Mouse (Mus musculus) limb, embryonic 10.5 days (tissue): ENCODE data around the gene Plxna2. TPM values are rescaled to one million over a fixed set of nuclear protein-coding genes. Genes with fewer than 3 reads are reported as not detected.

Experiments used
- DNase-seq: peaks from one replicate; pipeline ENCODE4 v3.0.0-alpha.2; 2017; ENCODE audit warnings: low spot score
- H3K27ac ChIP-seq: fragments of 300-500 bp; sonication (generic); 2 replicates; pipeline ENCODE4 v1.5.1; 2016; ENCODE audit warnings: mild to moderate bottlenecking
- H3K27me3 ChIP-seq: fragments of 300-500 bp; sonication (generic); 2 replicates; pipeline ENCODE4 v1.6.1; 2016; ENCODE audit warnings: low read depth, mild to moderate bottlenecking; ENCODE audit not compliant: poor library complexity, severe bottlenecking
- H3K36me3 ChIP-seq: fragments of 300-500 bp; sonication (generic); 2 replicates; pipeline ENCODE4 v1.6.1; 2016; ENCODE audit warnings: mild to moderate bottlenecking, moderate library complexity
- H3K4me1 ChIP-seq: fragments of 300-500 bp; sonication (generic); 2 replicates; pipeline ENCODE4 v1.6.1; 2016
- H3K4me3 ChIP-seq: fragments of 300-500 bp; sonication (generic); 2 replicates; pipeline ENCODE4 v1.5.1; 2016; ENCODE audit warnings: mild to moderate bottlenecking, moderate library complexity
- H3K9me3 ChIP-seq: fragments of 300-500 bp; sonication (generic); replicated peaks from 2 replicates; pipeline ENCODE4 v1.6.1; 2016; ENCODE audit warnings: mild to moderate bottlenecking
- WGBS: fragments of 180-500 bp; shearing (Covaris S2); methylation state at CpG from one replicate; pipeline ENCODE4 v1.1.7; 2016; 5-methylcytosine and 5-hydroxymethylcytosine counted together
- polyA plus RNA-seq: library from polyadenylated mRNA; unstranded; fragments of >200 nt; fragmentation: Nextera tagmentation; extraction: Ambion mirVana; gene quantifications from 2 replicates; pipeline ENCODE4 v1.2.1, GENCODE M21; 2016

Plxna2 gene
- polyA plus RNA-seq, 1 experiment from 2014 or later = 6.4 TPM

GRCm38 (mm10) chr1:194774754-194775153 lies 156.7 kb downstream of the Plxna2 start:
- Histone ChIP-seq H3K27me3 (no peaks in the 10 kb centered on the region), H3K9me3 (no peaks in the 10 kb centered on the region), H3K27ac (no peak overlapping the region), H3K36me3 (no peaks in the 10 kb centered on the region), H3K4me3 (no peak overlapping the region), H3K4me1 (peaks cover 8% of the 10 kb centered on the region)
- DNase-seq = no peak
- 78% methylated on average over 1 of the region's 1 CpGs for WGBS

- H3K9me3 ChIP-seq = no peaks in the 10 kb centered on the region
- no peaks in the 10 kb centered on the region for H3K27me3 ChIP-seq
- H3K36me3 ChIP-seq = no peaks in the 10 kb centered on the region
- H3K4me3 ChIP-seq = no peak overlapping the region
- DNase-seq = no peak
- no peak overlapping the region for H3K27ac ChIP-seq
- H3K4me1 ChIP-seq = peaks cover 8% of the 10 kb centered on the region
Measured at GRCm38 (mm10) chr1:194775656-194776374, 157.8 kb downstream of the Plxna2 start.

DNA sequence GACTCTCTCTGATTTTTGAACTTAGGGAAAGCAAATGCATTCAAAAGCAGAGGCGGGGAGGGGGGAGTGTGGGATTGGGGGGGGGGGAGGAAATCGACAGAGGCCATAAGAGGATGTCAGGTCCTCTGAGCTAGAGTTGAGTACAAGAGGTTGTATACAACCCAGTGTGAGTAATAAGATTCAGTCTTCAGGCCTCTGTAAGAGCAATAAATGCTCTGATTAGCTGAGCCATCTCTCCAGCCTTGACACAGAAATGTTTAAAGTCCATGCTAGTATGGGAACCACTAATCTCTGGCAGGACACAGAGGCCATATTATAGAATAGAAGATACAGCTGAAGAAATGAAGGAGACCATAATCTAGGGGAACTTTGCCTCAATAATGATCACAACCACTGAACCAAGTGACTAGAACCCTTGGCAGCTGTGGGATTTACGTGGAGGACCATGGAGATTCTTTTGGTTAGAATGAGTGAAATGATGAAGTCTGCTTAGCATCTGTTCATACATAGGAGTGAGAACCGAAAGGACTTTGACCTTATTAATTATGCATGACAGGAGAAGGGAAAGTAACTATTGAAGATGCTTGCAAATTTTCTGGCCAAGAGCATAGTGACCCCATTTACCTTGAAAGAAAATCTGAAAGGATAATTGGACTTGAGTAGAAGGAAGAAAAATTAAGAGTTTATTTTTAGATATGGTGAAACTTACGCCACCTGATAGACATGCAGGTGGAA lies 158.7 kb downstream of the Plxna2 start:
- H3K36me3 ChIP-seq = no peaks in the 10 kb centered on the region
- H3K27me3 ChIP-seq = no peaks in the 10 kb centered on the region
- WGBS = 88% methylated on average over 5 of the region's 5 CpGs
- H3K27ac ChIP-seq = no peak overlapping the region
- peaks cover 8% of the 10 kb centered on the region for H3K4me1 ChIP-seq
- H3K4me3 ChIP-seq = no peak overlapping the region
- H3K9me3 ChIP-seq = no peaks in the 10 kb centered on the region
- no peak for DNase-seq

DNA sequence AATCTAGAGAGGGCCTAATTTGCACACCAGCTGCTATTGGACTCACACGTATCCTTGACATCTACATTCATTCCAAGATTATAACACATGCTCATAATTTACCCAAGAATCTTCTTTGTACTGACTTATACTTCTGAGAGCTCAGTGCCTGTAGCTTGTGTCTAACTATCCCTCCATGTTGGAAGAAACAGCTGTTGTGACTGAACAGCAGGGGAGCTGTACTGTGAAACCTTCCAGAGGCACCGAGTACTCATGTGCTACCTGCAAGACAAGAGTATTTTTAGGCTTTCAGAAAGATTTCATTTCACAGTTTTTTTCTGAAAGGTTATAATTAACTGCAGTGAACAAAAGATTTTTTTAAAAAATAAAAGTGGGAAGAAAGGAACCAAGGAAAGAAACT lies 159.6 kb downstream of the Plxna2 start:
- 93% methylated on average over 2 of the region's 2 CpGs for WGBS
- Histone ChIP-seq H3K27ac (no peak overlapping the region), H3K4me3 (no peak overlapping the region), H3K36me3 (no peaks in the 10 kb centered on the region), H3K27me3 (no peaks in the 10 kb centered on the region), H3K9me3 (no peaks in the 10 kb centered on the region), H3K4me1 (peaks cover 8% of the 10 kb centered on the region)
- DNase-seq = no peak

DNA sequence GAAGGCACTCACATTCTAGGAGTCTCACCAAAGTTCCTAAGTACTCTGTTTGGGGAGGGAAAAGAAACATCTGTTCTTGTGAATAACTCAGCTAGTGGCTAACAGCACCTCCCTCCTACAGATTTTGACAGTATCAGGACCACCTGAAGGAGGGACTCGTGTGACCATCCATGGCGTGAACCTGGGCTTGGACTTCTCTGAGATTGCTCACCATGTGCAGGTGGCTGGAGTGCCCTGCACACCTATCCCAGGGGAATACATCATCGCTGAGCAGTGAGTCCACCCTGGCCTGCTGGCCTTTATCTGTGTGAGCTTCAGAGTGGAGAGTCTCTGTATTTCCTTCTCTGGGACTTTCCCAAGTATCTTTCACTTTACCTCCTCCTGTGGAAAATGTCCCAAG lies 162.4 kb downstream of the Plxna2 start:
- WGBS = 94% methylated on average over 3 of the region's 3 CpGs
- no peak for DNase-seq
- Histone ChIP-seq H3K36me3 (no peaks in the 10 kb centered on the region), H3K9me3 (no peaks in the 10 kb centered on the region), H3K4me3 (no peak overlapping the region), H3K27me3 (no peaks in the 10 kb centered on the region), H3K27ac (no peak overlapping the region), H3K4me1 (no peaks in the 10 kb centered on the region)

DNA sequence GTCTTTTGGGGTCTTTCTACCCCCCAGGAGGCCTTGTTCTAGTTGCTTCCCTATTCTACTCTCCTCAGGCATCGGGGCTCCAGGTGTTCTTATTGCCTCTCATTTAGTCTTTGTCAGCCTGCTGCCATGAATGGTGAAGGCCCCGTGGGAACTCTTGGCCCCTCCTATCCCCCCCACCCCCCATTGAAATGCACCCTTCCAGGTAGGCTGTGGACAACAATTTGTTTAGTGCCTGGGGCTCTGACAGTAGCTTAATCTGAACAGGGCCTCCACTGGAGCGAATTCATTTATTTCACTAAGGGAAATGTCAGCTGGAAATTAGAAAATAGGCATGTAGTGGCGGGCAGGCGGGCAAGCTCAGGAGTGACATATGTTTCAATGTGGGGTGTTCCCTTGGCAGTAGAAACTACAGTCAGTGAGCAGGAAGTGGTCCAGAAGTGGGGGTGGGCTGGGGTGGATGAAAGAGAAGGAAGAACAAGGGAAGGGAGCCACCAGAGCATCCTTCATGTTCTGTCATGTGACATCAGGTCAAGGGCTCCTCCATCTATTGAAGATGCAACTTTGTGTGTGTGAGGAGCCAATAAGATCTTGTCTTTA lies 162.9 kb downstream of the Plxna2 start:
- Histone ChIP-seq H3K27me3 (no peaks in the 10 kb centered on the region), H3K4me3 (no peak overlapping the region), H3K27ac (no peak overlapping the region), H3K4me1 (no peaks in the 10 kb centered on the region), H3K9me3 (no peaks in the 10 kb centered on the region), H3K36me3 (no peaks in the 10 kb centered on the region)
- WGBS = 83% methylated on average over 5 of the region's 5 CpGs
- no peak for DNase-seq

DNA sequence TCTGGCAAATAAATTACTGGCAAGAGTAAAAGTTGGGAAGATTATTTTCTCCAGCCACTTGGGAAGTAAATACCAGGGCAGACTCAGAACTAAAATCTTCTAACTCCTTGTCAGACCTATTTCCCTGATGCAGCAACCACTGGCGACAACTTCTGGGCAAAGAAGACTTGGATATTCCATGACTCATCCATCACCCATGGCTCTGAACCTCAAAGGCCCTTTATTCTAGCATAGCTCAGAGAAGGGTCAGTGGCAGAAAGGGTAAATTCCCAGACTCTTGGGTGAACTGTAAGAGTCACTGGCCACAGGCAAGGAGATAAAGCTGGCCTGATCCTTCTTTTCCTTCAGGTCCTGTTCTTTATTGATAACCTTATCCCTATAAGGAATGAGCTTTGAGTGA lies 163.5 kb downstream of the Plxna2 start:
- no peak overlapping the region for H3K27ac ChIP-seq
- H3K27me3 ChIP-seq = no peaks in the 10 kb centered on the region
- WGBS = 88% methylated on average over 1 of the region's 1 CpGs
- no peaks in the 10 kb centered on the region for H3K36me3 ChIP-seq
- H3K9me3 ChIP-seq = no peaks in the 10 kb centered on the region
- DNase-seq = no peak
- H3K4me3 ChIP-seq = no peak overlapping the region
- H3K4me1 ChIP-seq = no peaks in the 10 kb centered on the region

GRCm38 (mm10) chr1:194782325-194782724 lies 164.3 kb downstream of the Plxna2 start:
- Histone ChIP-seq H3K9me3 (no peaks in the 10 kb centered on the region), H3K4me3 (no peak overlapping the region), H3K4me1 (no peaks in the 10 kb centered on the region), H3K36me3 (no peaks in the 10 kb centered on the region), H3K27ac (no peak overlapping the region), H3K27me3 (no peaks in the 10 kb centered on the region)
- DNase-seq = no peak
- 53% methylated on average over 3 of the region's 3 CpGs for WGBS

GRCm38 (mm10) chr1:194787626-194788025 lies 169.6 kb downstream of the Plxna2 start:
- Histone ChIP-seq H3K4me1 (no peaks in the 10 kb centered on the region), H3K27ac (no peak overlapping the region), H3K9me3 (no peaks in the 10 kb centered on the region), H3K36me3 (no peaks in the 10 kb centered on the region), H3K4me3 (no peak overlapping the region), H3K27me3 (no peaks in the 10 kb centered on the region)
- 85% methylated on average over 2 of the region's 2 CpGs for WGBS
- no peak for DNase-seq

- Histone ChIP-seq H3K36me3 (peaks cover 7% of the 10 kb centered on the region; the same call in 1 of the 2 replicates), H3K27ac (no peak overlapping the region), H3K27me3 (no peaks in the 10 kb centered on the region), H3K4me3 (no peak overlapping the region), H3K4me1 (no peaks in the 10 kb centered on the region), H3K9me3 (no peaks in the 10 kb centered on the region)
- DNase-seq = no peak
- 90% methylated on average over 8 of the region's 8 CpGs for WGBS
Measured at GRCm38 (mm10) chr1:194793226-194793924, 175.4 kb downstream of the Plxna2 start.

DNA sequence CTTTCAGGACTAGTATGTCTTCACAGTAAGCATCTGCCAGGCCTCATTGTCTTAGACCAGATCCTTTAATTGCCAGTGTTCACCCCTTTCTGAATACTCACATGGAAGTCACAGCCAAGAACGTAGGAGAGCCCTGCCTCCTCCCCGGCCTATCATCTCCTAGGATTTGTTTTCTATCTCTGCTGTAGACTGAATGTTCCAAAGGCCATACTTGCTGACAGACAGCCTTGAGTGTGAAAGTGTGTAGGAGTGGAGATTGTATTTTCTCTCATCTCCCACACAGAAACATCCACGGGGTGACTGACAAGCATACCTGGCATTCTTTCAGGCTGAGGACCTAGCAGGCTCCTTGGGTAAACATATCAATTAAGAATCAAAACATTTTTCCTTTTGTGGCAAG lies 177.3 kb downstream of the Plxna2 start:
- no peaks in the 10 kb centered on the region for H3K27me3 ChIP-seq
- DNase-seq = no peak
- H3K4me3 ChIP-seq = no peak overlapping the region
- H3K9me3 ChIP-seq = no peaks in the 10 kb centered on the region
- no peaks in the 10 kb centered on the region for H3K4me1 ChIP-seq
- H3K27ac ChIP-seq = no peak overlapping the region
- H3K36me3 ChIP-seq = peaks cover 17% of the 10 kb centered on the region; the same call in 1 of the 2 replicates
- WGBS = 84% methylated on average over 3 of the region's 3 CpGs

- no peak for DNase-seq
- Histone ChIP-seq H3K4me3 (no peak overlapping the region), H3K27ac (no peak overlapping the region), H3K36me3 (peaks cover 22% of the 10 kb centered on the region; the same call in 1 of the 2 replicates), H3K4me1 (no peaks in the 10 kb centered on the region), H3K27me3 (no peaks in the 10 kb centered on the region), H3K9me3 (no peaks in the 10 kb centered on the region)
- 92% methylated on average over 1 of the region's 1 CpGs for WGBS
Measured at GRCm38 (mm10) chr1:194797843-194798242, 179.8 kb downstream of the Plxna2 start.

DNA sequence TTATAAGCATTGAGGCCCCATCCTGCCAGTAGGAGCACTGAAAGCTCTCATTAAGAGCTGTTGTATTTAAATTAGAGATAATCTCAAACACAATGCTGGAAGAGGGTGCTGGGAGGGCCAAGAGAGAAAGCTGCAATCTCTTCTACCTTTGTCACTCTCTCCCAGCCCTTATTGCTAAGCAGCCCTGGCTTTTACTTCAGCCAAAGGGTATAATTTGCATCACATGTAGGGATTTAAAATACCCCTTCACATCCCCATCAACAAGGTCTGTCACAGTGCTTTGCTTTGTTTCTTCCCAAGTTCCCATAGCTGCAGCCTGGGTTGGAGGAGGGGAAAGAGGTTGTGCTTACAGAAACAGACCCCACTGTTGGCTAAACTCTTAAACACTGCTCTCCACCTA lies 180.5 kb downstream of the Plxna2 start:
- H3K27ac ChIP-seq = no peak overlapping the region
- H3K36me3 ChIP-seq = peaks cover 22% of the 10 kb centered on the region; the same call in 1 of the 2 replicates

More for the DNA sequence above, 180.5 kb downstream of the Plxna2 start:
- H3K4me1 ChIP-seq = no peaks in the 10 kb centered on the region
- DNase-seq = no peak
- H3K27me3 ChIP-seq = no peaks in the 10 kb centered on the region
- H3K4me3 ChIP-seq = no peak overlapping the region
- no peaks in the 10 kb centered on the region for H3K9me3 ChIP-seq
